Mouse (Mus musculus): ENCODE results near the gene Stip1.
"Not testable (repeated sequence)": the region's sequence is repeated elsewhere in the genome, so short reads cannot be mapped to it uniquely, and the experiment has no call there.

Gene Stip1

DNA sequence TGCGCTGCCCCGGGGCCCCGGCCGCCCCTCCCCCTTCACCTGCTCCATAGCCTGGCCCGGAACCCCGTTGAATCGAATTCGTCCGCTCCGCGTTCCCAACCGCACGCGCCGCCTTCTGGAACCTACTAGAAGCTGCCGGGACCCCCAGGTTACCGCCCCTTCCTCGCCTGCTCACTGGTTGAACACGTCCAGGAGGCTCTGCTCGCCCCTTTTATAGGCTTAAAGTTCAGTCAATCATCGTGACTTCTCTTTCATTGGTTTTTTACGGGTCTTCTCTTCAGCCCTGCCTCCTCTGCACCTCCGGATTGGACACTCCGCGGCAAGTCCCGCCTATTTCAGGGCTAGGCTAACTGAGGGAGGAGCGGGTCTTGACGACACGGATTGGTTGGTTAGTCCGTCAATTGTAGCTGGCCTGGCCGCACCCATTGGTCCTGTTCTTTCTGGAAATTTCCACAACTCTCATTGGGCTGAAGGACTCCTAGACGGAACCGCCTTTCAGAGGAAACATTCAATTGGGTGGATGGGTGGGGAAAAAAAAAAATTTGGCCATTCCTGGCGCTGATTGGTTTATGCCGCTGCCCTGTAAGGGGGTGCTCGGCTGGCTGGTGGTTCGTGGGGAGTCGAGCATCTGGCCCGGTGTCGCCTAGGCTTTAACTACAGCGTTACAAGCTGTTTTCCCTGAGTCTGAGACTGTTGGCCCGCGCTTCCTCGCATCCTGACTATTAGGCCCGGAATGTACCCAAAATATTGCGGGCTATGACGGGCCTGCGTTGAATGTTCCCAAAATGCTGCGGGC, at the start of gene Stip1:
TSS of gene Stip1 (minus strand) at position 127 of the 796 bp plus-strand sequence.
- peak; percentile 96 for DNase-seq

GRCm38 (mm10) chr19:7089050-7089449, 49.3 kb upstream of the Stip1 start:
- no peak for DNase-seq

- DNase-seq: no peak
Observed at GRCm38 (mm10) chr19:7088558-7088957, 48.8 kb upstream of the Stip1 start.

DNA sequence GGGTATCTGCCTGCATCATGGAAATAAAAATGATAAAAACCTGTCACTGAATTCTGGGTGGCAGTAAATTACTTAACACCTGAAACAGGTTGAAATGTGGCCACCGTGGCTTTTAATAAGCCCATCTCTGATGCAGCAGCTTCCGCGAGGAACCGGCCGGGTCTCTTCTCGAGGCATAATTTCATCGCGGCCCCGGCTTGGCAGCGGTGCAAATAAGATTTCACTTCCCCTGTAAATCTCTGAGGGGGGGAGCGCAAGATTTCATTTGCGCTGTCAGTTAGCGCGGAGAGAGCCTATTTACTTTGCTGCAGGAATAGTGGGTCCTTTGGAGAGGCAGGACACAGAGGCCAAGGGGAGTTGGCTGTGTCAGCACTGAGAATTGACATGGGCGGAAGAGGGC, 45.0 kb upstream of the Stip1 start:
- DNase-seq: no peak

GRCm38 (mm10) chr19:7083035-7083794, 43.4 kb upstream of the Stip1 start:
- DNase-seq: no peak

DNA sequence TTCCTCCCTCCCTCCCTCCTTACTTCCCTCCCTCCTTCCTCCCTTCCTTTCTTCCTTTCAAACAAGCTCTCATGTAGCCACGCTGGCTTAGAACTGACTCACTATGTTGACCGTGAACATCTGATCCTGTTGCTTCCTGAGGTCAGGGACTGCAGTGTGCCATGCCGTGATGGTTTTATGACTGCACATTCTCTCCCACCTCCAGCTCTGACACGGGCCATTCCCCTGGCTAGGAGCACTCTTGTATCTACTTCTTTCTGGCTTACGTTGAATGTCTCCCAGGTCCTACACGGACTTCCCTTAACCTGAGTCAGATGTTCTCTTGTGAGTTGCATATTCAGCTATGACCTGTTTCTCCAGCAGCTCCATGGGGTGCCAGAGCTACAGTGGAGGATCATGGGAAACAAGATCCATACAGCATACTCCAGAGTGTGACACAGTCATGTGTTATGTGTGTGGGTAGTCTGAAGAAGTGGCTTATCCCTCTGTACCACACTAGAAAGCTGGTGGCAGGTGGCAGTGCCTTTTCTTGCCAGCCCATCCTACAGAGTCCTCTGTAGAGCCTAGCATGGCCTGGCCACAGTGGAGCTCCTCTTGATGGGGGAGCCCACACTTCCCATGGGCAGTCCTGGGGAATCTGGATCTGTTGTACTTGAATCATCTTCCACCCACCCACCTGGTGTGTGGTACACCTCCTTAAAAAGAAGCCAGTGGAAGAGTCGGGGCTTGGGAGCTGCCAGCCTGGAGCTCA, 41.9 kb upstream of the Stip1 start:
- no peak for DNase-seq

DNA sequence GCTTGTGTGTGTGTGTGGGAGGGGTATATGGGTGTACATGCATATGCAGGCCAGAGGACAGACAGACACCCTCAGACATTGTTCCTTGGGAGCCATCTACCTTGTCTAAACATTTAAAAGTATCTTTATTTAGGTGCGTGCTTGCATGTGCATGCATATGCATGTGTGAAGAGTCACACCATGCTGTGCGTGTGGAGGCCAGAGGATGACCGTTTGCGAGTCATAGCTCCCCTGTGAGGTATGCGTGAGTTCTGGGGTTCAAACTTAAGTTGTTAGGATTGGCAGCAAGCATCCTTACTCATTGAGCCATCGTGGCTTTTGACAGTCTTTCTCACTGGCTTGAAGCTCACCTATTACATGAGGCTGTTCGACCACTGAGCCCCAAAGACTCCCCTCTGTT, 38.5 kb upstream of the Stip1 start:
- no peak for DNase-seq

- DNase-seq: no peak
Observed at GRCm38 (mm10) chr19:7077666-7078065, 37.9 kb upstream of the Stip1 start.

DNA sequence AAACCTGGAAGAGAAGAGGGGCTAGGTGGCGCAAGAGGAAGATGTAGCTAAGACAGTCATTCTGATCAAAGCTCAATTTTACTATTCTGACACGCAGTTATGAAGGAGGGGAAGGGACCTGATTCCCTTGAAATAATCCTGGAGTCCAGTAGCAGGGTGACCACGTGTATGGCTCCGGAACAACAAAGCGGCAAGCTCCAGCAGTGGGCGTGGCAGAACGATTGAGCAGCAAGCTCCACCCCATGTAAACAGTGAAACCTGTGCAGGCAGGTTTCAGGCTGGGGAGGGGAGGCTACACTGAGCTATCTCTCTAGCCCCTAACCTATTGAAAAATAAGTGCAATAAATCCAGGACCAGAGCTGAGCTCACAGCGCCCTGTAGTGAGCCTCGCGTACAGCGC, 35.6 kb upstream of the Stip1 start:
- not testable (repeated sequence) for DNase-seq

DNA sequence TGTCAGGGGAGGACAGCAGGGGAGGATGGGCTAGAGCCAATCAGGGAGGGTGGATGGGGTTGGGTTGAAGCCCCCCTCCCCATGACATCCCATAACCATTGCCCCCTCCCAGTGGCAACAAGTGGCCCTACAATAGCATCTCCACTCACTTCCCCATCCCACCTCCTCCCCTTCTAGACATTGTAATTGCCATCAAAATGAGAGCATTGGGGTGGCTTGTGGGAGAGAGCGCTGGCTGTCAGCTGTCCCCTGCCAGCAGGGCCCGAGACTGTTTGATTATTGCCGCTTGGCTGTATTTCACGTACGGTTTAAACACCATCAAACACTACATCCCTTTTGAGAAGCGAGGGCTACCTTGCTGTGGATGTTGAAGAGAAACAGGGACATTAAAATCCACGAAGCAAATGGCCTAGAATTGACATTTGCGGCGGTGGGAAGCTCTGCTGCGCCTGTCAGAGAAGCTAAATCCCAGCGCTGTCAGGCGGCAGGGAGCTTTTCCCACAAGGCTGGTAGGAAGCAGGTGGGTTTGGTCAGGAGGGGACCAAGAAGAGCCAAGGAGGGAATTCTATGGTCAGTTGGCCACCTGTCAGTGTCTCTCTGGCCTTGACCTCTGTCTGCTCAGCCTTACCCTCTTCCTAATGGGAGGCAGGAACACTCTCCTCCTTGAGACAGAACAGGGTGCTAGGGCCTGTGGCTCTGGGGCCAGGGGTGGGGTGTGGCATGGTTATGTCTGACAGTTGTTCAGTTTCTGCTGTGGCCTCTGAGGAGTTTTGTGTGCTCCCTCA, 34.4 kb upstream of the Stip1 start:
- no peak for DNase-seq

- no peak for DNase-seq
Observed at GRCm38 (mm10) chr19:7072221-7072620, 32.5 kb upstream of the Stip1 start.

GRCm38 (mm10) chr19:7070775-7071174, 31.0 kb upstream of the Stip1 start:
- DNase-seq: no peak

- DNase-seq: no peak
Observed at GRCm38 (mm10) chr19:7069781-7070763, 30.3 kb upstream of the Stip1 start.

DNA sequence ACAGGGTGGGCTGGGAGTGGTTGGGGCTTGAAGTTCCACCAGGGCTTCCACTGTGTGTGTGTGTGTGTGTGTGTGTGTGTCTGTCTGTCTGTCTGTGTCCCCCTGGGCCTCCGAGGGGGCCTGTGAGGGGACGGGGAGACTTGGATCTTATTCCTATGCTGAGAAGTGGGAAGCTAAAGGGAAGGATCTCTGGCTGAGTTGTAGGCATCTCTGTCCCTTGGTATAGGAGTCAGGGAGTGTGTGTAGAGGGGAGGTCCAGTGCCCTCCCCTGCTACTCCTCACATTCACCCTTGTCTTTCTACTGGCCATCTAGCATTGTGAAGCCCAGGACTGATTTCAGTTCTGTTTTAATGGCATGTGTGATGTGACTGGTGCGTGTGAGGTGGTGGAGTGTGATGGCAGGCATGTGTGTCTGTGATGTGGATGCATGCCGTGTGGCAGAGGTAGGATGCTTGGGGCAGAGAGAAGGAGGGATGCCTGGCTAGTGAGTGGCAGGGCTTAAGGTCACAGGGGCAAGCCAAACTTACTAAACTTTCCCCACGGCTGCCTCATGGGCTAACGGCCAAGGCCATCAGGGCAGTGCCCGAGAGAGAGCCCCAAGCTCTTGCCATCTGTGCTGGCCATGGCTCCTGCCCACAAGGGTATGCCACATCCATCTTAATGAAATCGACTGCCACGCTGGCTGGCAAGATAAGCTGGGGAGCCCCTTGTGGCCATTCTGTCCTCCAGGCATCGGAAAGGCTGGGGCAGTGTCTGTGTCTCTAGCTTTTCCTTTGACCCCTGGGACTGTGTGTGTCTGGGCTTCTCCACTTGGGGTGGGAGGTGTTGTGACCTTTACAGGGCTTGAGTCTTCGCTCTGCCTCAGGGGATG, 29.1 kb upstream of the Stip1 start:
- DNase-seq: no peak

DNA sequence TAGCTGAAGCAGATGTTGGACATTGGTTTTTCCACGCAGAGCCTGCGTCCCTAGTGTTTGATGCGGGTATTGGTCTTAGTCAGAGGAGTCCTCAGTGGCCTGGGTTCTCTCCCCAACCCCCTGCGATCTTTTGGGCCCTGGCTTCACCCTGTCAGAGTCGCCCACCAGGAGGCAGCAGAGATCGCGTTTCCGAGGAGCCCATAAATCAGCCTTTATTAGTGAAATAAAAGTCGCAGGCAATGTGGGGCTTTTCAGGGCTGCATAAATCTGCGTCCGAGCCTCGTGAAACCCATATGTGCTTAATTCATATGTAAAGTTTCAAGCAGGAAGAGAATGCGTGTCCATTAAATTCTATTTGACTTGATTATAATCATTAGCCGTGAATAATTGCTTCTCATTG, 28.4 kb upstream of the Stip1 start:
- DNase-seq: peak; percentile 97

- DNase-seq: peak; percentile 4
Observed at GRCm38 (mm10) chr19:7067344-7068050, 27.7 kb upstream of the Stip1 start.

DNA sequence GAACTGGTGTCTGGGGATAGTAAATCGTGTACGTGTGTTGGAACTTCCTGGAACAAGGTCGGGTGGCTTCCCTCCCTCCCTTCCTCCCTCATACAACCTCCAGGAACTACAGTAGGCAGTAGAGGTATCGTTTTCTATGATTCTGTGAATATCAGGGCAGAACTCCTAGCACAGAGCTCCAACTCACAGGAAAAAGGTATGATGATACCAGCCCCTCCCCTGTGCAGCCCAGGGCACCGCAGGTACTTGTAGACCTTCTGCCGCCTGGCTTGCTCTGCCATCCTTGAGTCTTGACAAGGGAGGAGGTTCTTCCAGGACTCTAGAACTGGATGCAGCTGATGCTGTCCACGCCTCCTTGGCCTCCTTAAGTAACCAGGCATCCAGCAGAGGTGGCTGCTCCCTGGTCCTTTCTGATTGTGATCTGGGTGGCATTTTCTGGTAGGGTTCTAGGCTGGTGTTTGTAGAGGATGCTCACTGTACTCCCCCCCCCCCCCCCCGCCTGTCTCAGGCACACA, 27.1 kb upstream of the Stip1 start:
- peak; percentile 1 for DNase-seq

GRCm38 (mm10) chr19:7066034-7066827, 26.5 kb upstream of the Stip1 start:
- DNase-seq: peak; percentile 57

DNA sequence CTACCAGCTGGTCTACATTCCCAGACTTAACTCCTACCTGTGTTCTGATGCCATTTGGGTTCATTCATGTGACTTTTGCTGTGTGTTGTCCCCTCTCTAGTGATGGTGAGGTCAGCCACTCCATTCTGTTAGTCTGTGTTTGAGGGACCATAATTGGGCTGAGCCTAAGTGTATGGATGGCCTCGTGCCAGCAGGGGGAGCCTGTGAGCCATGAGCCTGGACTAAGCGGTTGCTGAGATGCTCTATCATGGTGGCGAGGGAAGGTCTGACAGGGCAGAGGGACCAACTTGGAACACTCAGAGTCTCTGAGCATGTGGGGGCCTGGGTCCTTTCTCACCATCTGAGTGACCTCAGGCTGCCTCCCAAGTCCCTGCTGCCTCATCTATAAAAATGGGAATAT, 24.8 kb upstream of the Stip1 start:
- peak; percentile 94 for DNase-seq

All from right cerebral cortex, postnatal 4 days (tissue).